Mouse (Mus musculus) testis, adult 10 weeks (tissue): ENCODE results near the gene Sfpq. TPM values are rescaled to one million over a fixed set of nuclear protein-coding genes. Genes with fewer than 3 reads are reported as not detected.

Source experiments
- polyA plus RNA-seq: library from polyadenylated mRNA; stranded (reverse); fragments of 350-450 nt; fragmentation: Illumina TruSeq; extraction: RNeasy Lipid Tissue Mini Kit (QIAGEN cat#74804); gene quantifications from one replicate; pipeline ENCODE4 v1.2.3, GENCODE M21; 2014; ENCODE audit warnings: low read depth, low replicate concordance

Sfpq gene
- 281 TPM for polyA plus RNA-seq

DNA sequence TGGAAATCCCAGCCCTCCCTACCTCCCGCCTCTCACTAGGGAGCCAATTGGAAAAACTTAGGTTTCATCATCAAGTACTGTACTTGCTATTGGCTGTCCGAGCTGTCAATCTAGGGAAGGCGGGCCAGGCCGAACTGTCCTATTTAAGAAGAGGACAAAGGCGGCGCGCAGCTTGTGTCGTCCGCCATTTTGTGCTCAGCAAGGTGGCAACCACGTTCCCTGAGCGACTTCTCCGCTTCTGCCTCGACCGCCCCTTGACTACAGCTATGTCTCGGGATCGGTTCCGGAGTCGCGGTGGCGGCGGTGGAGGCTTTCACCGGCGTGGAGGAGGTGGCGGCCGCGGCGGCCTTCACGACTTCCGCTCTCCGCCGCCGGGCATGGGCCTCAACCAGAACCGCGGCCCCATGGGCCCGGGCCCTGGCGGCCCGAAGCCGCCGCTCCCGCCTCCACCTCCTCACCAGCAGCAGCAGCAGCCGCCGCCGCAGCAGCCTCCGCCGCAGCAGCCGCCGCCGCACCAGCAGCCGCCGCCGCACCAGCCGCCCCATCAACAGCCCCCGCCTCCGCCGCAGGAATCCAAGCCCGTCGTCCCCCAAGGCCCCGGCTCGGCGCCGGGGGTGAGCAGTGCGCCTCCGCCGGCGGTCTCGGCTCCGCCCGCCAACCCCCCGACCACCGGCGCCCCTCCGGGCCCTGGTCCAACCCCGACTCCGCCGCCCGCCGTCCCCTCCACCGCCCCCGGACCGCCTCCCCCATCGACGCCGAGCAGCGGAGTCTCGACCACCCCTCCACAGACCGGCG lies at the start of gene Sfpq:
Gene Sfpq, plus strand, starts transcription at position 174 of the 795 bp plus-strand sequence.

DNA sequence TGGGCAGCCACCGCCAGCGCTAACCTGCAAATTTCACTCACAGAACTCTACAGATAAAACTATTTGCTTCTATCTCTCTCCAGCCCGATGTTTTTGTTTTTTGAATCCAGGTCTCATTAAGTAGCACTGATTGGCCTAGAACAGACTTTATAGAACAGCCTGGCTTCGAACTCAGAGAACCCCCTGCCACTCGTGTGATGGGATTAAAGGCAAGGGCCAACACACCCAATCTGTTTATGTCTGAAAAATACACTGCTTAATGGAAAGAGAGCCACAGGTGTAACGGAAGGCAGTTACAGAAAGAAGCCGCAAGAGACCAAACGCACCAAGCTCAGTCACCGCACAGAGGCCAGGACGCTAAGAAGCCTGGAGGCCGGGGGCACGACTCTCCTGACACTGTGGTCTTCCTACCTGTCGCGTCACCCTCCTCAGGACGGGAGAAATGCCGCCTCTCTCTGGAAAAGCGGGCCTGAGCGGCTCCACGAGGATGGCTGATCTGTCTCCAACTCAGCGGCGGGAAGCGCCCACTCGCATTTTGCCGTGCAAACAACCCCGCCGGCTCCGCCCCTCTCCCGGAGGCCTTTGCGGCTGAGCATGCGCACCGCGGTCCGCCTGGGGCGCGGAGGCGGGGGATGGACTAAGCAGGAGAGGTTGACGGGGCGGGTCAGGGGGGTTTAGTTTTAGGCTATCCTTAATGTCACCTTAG lies 39.6 kb downstream of the Sfpq start, which contains the start of gene Zmym1:
Gene Zmym1, minus strand, starts transcription at position 568 of the 706 bp plus-strand sequence.

DNA sequence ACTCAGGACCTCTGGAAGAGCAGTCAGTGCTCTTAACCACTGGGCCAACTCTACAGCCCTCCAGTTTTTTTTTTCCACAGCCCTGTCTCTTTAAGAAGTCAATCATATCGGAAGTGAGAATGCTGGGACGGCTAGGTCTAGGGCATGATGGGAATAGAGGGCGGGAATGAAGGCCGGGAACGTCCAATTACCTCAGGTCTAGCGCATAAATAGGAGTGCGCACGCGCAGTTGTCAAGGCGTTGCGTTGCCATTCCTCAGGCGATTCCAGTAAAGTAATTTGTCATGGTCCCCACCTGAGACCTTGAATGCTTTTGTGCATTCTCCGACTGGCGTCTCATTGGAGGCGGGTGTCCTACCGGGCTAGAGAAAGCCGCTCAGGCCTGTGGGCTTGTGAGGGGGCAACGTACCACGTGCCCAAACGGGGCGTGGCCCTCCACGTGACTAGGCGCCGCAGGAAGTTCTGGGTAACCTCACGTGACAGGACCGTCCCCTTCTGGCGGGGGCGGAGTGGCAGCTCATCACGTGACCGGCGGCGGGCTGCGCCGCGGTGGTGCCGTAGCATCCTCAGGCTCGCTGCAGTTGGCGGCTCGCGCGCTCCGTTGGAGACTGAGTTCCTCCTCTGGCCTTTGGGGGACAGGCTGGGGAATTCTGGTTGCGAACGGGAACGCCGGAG lies 55.9 kb downstream of the Sfpq start, which contains the start of gene Zmym6:
Gene Zmym6, plus strand, starts transcription at position 509 of the 674 bp plus-strand sequence.

Other genes with a start within 250 kb of the Sfpq start
- 96.6 TPM for gene Zmym4, start 53.2 kb upstream of the Sfpq start, polyA plus RNA-seq
- 16.8 TPM for gene Zmym1, start 39.8 kb downstream of the Sfpq start, polyA plus RNA-seq
- gene Zmym6, start 56.1 kb downstream of the Sfpq start, polyA plus RNA-seq: 59.0 TPM
- 13.5 TPM for gene Tmem35b, start 102.4 kb downstream of the Sfpq start, polyA plus RNA-seq
- gene Dlgap3, start 147.9 kb downstream of the Sfpq start, polyA plus RNA-seq: not detected
- gene Smim12, start 222.5 kb downstream of the Sfpq start, polyA plus RNA-seq: 1.9 TPM